ENCODE assay signal across 15 mouse cellular contexts in the genomic region with DNA sequence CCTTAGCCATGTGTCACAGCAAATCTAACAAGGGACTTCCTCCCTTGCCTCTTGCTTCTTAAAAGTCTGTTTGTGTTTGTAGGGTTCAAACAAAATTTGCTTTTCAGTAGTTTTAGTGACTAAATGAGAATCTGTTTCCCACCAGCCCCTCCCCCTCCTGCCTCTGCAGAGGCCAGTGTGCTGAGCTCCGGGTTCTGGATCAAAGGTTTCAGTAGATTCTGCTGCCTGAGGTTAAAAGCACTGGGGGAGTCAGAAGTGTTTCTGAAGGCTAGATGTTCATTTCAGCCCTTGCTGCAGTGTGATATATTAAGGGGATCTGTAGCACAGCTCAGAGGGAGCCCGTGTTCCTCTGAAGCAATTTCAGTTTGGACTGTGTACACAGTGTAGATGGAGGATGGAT.
DNase-seq lines count a peak whose midpoint lies in the region; ATAC-seq and TF ChIP-seq lines count a peak whose summit lies in the region.
"Had no signal": no experiment of that assay in that cellular context is flagged by ENCODE, and none has a peak within 500 bp of the region (broad histone marks: within the 10 kb centered on the region; RNA-seq: fewer than 3 reads in every experiment).

No protein-coding gene starts in this region.

- intact Hi-C loops in gastrocnemius, postnatal 14 days (cut with DNase I; ENCODE audit: low total_unique reads): no loop called here

- no peaks in the 10 kb centered on the region for H3K9me3 ChIP-seq in hindbrain, embryonic 11.5 days (ENCODE audit: control insufficient read depth, low read length)
- H3K9me3 ChIP-seq in hindbrain, postnatal 0 days (ENCODE audit: low read length): no peaks in the 10 kb centered on the region
- H3K9me3 ChIP-seq in midbrain, embryonic 13.5 days: no peaks in the 10 kb centered on the region
- H3K9me3 ChIP-seq in midbrain, embryonic 14.5 days (ENCODE audit: control insufficient read depth, low read length): no peaks in the 10 kb centered on the region
- no peaks in the 10 kb centered on the region for H3K9me3 ChIP-seq in hindbrain, embryonic 13.5 days
- H3K9me3 ChIP-seq: limb, embryonic 15.5 days had no signal

- H3K36me3 ChIP-seq in hindbrain, embryonic 11.5 days (ENCODE audit: control insufficient read depth, insufficient read depth, low read length): no peaks in the 10 kb centered on the region
- H3K36me3 ChIP-seq in hindbrain, postnatal 0 days (ENCODE audit: insufficient read depth, low read length): no peaks in the 10 kb centered on the region
- no peaks in the 10 kb centered on the region for H3K36me3 ChIP-seq in midbrain, embryonic 13.5 days
- H3K36me3 ChIP-seq in midbrain, embryonic 14.5 days (ENCODE audit: control insufficient read depth, insufficient read depth, low read length): 0 out of 2 replicates have a peak, but pooled peaks cover 3% of the 10 kb centered on the region
- H3K36me3 ChIP-seq in hindbrain, embryonic 13.5 days: no peaks in the 10 kb centered on the region

- no peaks in the 10 kb centered on the region for H3K27me3 ChIP-seq in hindbrain, embryonic 11.5 days (ENCODE audit: control insufficient read depth, insufficient read depth, low read length)
- no peaks in the 10 kb centered on the region for H3K27me3 ChIP-seq in hindbrain, postnatal 0 days (ENCODE audit: insufficient read depth, low read length)
- H3K27me3 ChIP-seq in midbrain, embryonic 13.5 days: peaks cover 9% of the 10 kb centered on the region
- H3K27me3 ChIP-seq in midbrain, embryonic 14.5 days (ENCODE audit: control insufficient read depth, insufficient read depth, low read length): no peaks in the 10 kb centered on the region; the same call in 1 of the 2 replicates
- no peaks in the 10 kb centered on the region for H3K27me3 ChIP-seq in hindbrain, embryonic 13.5 days
- H3K27me3 ChIP-seq: limb, embryonic 15.5 days had no signal

- no peak for ATAC-seq in hindbrain, embryonic 11.5 days (ENCODE audit: low FRiP score)
- ATAC-seq in hindbrain, postnatal 0 days: no peak
- ATAC-seq in midbrain, embryonic 13.5 days: no peak
- ATAC-seq in midbrain, embryonic 14.5 days (ENCODE audit: low FRiP score, low TSS enrichment): no peak
- ATAC-seq in hindbrain, embryonic 13.5 days (ENCODE audit: low FRiP score): no peak
- ATAC-seq: forebrain, postnatal 0 days had no signal

- 0 out of 2 replicates have a peak overlapping the region, but pooled peaks have one; percentile 4 for H3K27ac ChIP-seq in hindbrain, embryonic 11.5 days (ENCODE audit: low read depth, low read length)
- no peak overlapping the region for H3K27ac ChIP-seq in hindbrain, postnatal 0 days
- H3K27ac ChIP-seq in midbrain, embryonic 13.5 days: no peak overlapping the region
- no peak overlapping the region for H3K27ac ChIP-seq in midbrain, embryonic 14.5 days (replicated peaks; ENCODE audit: low read depth, low read length)
- H3K27ac ChIP-seq in hindbrain, embryonic 13.5 days: no peak overlapping the region
- H3K27ac ChIP-seq: layer of hippocampus, adult 2 months; limb, embryonic 15.5 days had no signal

- 21% methylated on average over 2 of the region's 2 CpGs for WGBS in hindbrain, embryonic 11.5 days
- WGBS in hindbrain, postnatal 0 days: 20% methylated on average over 2 of the region's 2 CpGs
- 24% methylated on average over 2 of the region's 2 CpGs for WGBS in midbrain, embryonic 13.5 days
- WGBS in midbrain, embryonic 14.5 days: 19% methylated on average over 2 of the region's 2 CpGs
- 13% methylated on average over 2 of the region's 2 CpGs for WGBS in hindbrain, embryonic 13.5 days

- peak; percentile 33 for DNase-seq in hindbrain, embryonic 11.5 days (ENCODE audit: low spot score)
- DNase-seq in hindbrain, postnatal 0 days (ENCODE audit: low spot score): no peak
- DNase-seq in midbrain, embryonic 14.5 days: no peak
- peak; percentile 49 for DNase-seq in kidney, postnatal 14 days
- no peak for DNase-seq in ovary, postnatal 14 days (ENCODE audit: low spot score)
- no peak for DNase-seq in gastrocnemius, postnatal 14 days
- DNase-seq: cerebellum, adult 2 months; forebrain, postnatal 0 days; gastrocnemius, postnatal 10 days; heart, postnatal 14 days had no signal

- H3K4me1 ChIP-seq in hindbrain, embryonic 11.5 days (replicated peaks; ENCODE audit: control insufficient read depth, insufficient read depth, low read length): peaks cover 35% of the 10 kb centered on the region
- H3K4me1 ChIP-seq in hindbrain, postnatal 0 days (ENCODE audit: insufficient read depth, low read length): peaks cover 31% of the 10 kb centered on the region
- H3K4me1 ChIP-seq in midbrain, embryonic 13.5 days (replicated peaks): peaks cover 88% of the 10 kb centered on the region
- peaks cover 63% of the 10 kb centered on the region for H3K4me1 ChIP-seq in midbrain, embryonic 14.5 days (ENCODE audit: control insufficient read depth, insufficient read depth, low read length)
- H3K4me1 ChIP-seq in hindbrain, embryonic 13.5 days (replicated peaks): peaks cover 81% of the 10 kb centered on the region

- H3K9ac ChIP-seq in hindbrain, embryonic 11.5 days (ENCODE audit: low read depth, low read length): no peak overlapping the region
- no peak overlapping the region for H3K9ac ChIP-seq in hindbrain, postnatal 0 days (replicated peaks; ENCODE audit: low read length)
- no peak overlapping the region for H3K9ac ChIP-seq in midbrain, embryonic 13.5 days (replicated peaks)
- H3K9ac ChIP-seq in midbrain, embryonic 14.5 days (replicated peaks; ENCODE audit: low read length): no peak overlapping the region
- no peak overlapping the region for H3K9ac ChIP-seq in hindbrain, embryonic 13.5 days
- H3K9ac ChIP-seq: forebrain, postnatal 0 days; limb, embryonic 15.5 days had no signal

- no peak overlapping the region for H3K4me3 ChIP-seq in hindbrain, embryonic 11.5 days (ENCODE audit: low read depth, low read length)
- no peak overlapping the region for H3K4me3 ChIP-seq in hindbrain, postnatal 0 days (ENCODE audit: low read length)
- H3K4me3 ChIP-seq in midbrain, embryonic 13.5 days (replicated peaks): no peak overlapping the region
- H3K4me3 ChIP-seq in midbrain, embryonic 14.5 days (replicated peaks; ENCODE audit: low read depth, low read length): no peak overlapping the region
- H3K4me3 ChIP-seq in hindbrain, embryonic 13.5 days: no peak overlapping the region
- H3K4me3 ChIP-seq: layer of hippocampus, adult 2 months; limb, embryonic 15.5 days; myocyte had no signal

- no peak for TF ChIP-seq CTCF in hindbrain, postnatal 0 days (IDR thresholded peaks at IDR 0.05; ENCODE audit: low read depth)

- no peak overlapping the region for H3K4me2 ChIP-seq in hindbrain, embryonic 11.5 days (replicated peaks; ENCODE audit: low read depth, low read length)
- no peak overlapping the region for H3K4me2 ChIP-seq in hindbrain, postnatal 0 days (ENCODE audit: low read depth, low read length)
- 0 out of 2 replicates have a peak overlapping the region, but pooled peaks have one; percentile 4 for H3K4me2 ChIP-seq in midbrain, embryonic 13.5 days (replicated peaks)
- no peak overlapping the region for H3K4me2 ChIP-seq in midbrain, embryonic 14.5 days (ENCODE audit: low read length)
- peak overlapping the region; percentile 0; the same call in 1 of the 2 replicates for H3K4me2 ChIP-seq in hindbrain, embryonic 13.5 days
- H3K4me2 ChIP-seq: limb, embryonic 15.5 days had no signal

Comparison
In these comparisons a context has a peak if more than half of its experiments do, and no peak if none do; other contexts are left out.
1. DNase-seq: peak in hindbrain, embryonic 11.5 days (single experiment) and kidney, postnatal 14 days (single experiment); none in hindbrain, postnatal 0 days (single experiment), midbrain, embryonic 14.5 days (single experiment), ovary, postnatal 14 days (single experiment) and gastrocnemius, postnatal 14 days (single experiment).
2. H3K4me2 ChIP-seq: peak in midbrain, embryonic 13.5 days (single experiment) and hindbrain, embryonic 13.5 days (single experiment); none in hindbrain, embryonic 11.5 days (single experiment), hindbrain, postnatal 0 days (single experiment) and midbrain, embryonic 14.5 days (single experiment).